Mouse (Mus musculus) heart, embryonic 14.5 days (tissue): Measurements from ENCODE around the gene L1td1. TPM values are rescaled to one million over a fixed set of nuclear protein-coding genes. Genes with fewer than 3 reads are reported as not detected.

Experiments
- ATAC-seq: fragments of 200-750 bp; cut with Nextera tagmentation; 2 replicates; pipeline ENCODE4 v1.8.0; 2017; ENCODE audit warnings: low read depth, moderate TSS enrichment; ENCODE audit not compliant: insufficient number of reproducible peaks, insufficient read depth, low FRiP score
- H3K27ac ChIP-seq, 2 experiments: fragments of 200-500 bp in 1 of 2; fragments of 300-500 bp in 1 of 2; sonication (generic) in 1 of 2; replicated peaks in 1 of 2; 2 replicates each; pipeline ENCODE4 v1.5.1; 2012 to 2014; ENCODE audit warnings: low read depth in 2 of 2, low read length in 2 of 2, control low read depth in 1 of 2, mild to moderate bottlenecking in 1 of 2, mixed read lengths in 1 of 2; ENCODE audit not compliant: control insufficient read depth in 1 of 2, insufficient read depth in 1 of 2
- H3K27me3 ChIP-seq: fragments of 300-500 bp; sonication (generic); 2 replicates; pipeline ENCODE4 v1.6.1; 2014; ENCODE audit warnings: mild to moderate bottlenecking, low read length, control low read depth; ENCODE audit not compliant: control insufficient read depth, insufficient read depth
- H3K36me3 ChIP-seq: fragments of 300-500 bp; sonication (generic); 2 replicates; pipeline ENCODE4 v1.6.1; 2014; ENCODE audit warnings: mild to moderate bottlenecking, control low read depth, low read length, mixed read lengths; ENCODE audit not compliant: control insufficient read depth, insufficient read depth
- H3K4me1 ChIP-seq, 2 experiments: fragments of 200-500 bp in 1 of 2; fragments of 300-500 bp in 1 of 2; sonication (generic) in 1 of 2; 2 replicates each; pipeline ENCODE4 v1.6.1; 2012 to 2014; ENCODE audit warnings: low read length in 2 of 2, control low read depth in 1 of 2, mixed read lengths in 1 of 2; ENCODE audit not compliant: control insufficient read depth in 2 of 2, insufficient read depth in 2 of 2
- H3K4me2 ChIP-seq: fragments of 300-500 bp; sonication (generic); 2 replicates; pipeline ENCODE4 v1.6.1; 2014; ENCODE audit warnings: mild to moderate bottlenecking, low read length
- H3K4me3 ChIP-seq, 2 experiments: fragments of 200-500 bp in 1 of 2; fragments of 300-500 bp in 1 of 2; sonication (generic) in 1 of 2; 2 replicates each; pipeline ENCODE4 v1.5.1; 2012 to 2014; ENCODE audit warnings: low read length in 2 of 2, mild to moderate bottlenecking in 2 of 2, control low read depth in 1 of 2, low read depth in 1 of 2, moderate library complexity in 1 of 2; ENCODE audit not compliant: control insufficient read depth in 1 of 2, insufficient read depth in 1 of 2
- H3K9ac ChIP-seq: fragments of 300-500 bp; sonication (generic); 2 replicates; pipeline ENCODE4 v1.6.1; 2014; ENCODE audit warnings: mild to moderate bottlenecking, low read length
- H3K9me3 ChIP-seq: fragments of 300-500 bp; sonication (generic); 2 replicates; pipeline ENCODE4 v1.6.1; 2016; ENCODE audit warnings: low read length, control low read depth; ENCODE audit not compliant: control insufficient read depth
- WGBS: fragments of 180-500 bp; shearing (Covaris S2); extraction: QIAGEN DNeasy Blood & Tissue Kit; methylation state at CpG from one replicate; pipeline ENCODE4 v1.1.7; 2014; 5-methylcytosine and 5-hydroxymethylcytosine counted together
- polyA plus RNA-seq: library from polyadenylated mRNA; unstranded; fragments of >200 nt; fragmentation: Nextera tagmentation; extraction: Ambion mirVana; gene quantifications from 2 replicates; pipeline ENCODE4 v1.2.1, GENCODE M21; 2014

L1td1 gene
- polyA plus RNA-seq, 1 experiment from 2014 or later = not detected

DNA sequence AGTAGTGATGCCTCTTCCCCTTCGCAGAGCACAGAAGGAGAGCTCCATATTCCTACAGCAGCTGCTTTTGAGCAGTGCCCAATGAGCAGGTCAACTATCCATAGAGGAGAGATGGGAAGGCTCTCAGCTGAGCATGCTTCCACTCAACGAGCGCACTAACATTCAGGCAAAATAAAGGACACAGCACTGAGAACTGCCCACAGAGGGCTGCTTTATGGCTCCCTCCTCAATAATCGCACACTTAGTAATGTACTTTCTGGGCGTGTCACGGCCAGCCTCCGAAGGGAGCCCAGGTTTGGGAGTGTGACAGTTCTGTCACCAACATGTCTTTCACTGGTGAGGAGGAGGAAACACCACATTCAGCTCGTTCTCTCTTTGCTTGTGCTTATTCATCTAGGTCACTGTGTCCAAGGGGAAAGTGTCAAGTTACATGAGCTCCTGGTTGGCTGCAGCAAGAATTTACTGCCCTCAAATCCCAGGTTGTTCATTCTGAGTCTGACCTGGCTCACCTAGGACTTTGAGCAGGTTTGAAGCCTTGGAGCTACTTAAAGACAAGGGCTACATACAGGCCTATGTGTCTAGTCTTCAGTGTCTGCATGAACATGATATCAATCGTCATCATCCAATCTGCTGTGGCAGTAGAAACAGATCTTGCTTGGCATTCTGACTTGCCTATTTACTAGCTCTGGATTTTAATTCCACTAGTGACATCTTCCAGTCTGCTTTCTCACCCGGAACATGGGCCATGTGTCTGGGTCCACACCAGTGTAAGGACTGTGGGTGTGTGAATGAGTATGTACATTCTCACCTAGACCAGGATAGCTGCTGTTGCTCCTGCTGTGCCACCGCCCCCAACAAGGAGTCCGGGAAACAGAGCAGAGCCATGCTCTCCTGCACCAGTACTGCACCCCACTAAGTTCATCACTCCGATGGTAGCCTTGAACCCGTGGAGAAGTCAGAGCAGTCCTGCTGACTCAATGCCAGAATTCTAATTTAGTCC lies 40.9 kb downstream of the L1td1 start:
- 62% methylated on average over 14 of the region's 14 CpGs for WGBS
- H3K9me3 ChIP-seq = peaks cover 5% of the 10 kb centered on the region; the same call in 1 of the 2 replicates

DNA sequence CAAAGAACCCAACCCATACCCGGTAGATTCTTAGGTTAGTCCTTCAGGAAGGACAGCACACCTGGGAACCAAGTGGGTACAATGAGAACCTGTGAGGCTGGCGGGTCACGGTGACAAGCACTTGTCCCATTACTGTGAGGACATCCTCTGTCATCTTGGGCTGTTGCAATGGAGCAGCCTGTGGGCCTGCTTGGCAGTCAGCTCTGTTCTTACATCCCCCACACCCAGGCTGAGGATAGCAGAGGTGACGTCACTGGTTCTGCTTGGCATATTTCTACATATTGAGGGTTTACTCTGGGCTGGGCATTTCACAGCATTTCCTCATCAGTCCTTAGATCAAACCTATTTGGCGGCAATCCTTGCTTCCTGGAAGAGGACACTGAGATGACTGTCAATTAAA lies 47.3 kb downstream of the L1td1 start:
- H3K4me2 ChIP-seq = no peak overlapping the region
- no peak for ATAC-seq
- no peaks in the 10 kb centered on the region for H3K36me3 ChIP-seq
- no peaks in the 10 kb centered on the region for H3K9me3 ChIP-seq
- H3K27ac ChIP-seq = no peak overlapping the region
- no peak overlapping the region for H3K9ac ChIP-seq
- WGBS = 78% methylated on average over 5 of the region's 5 CpGs
- H3K4me1 ChIP-seq = peaks cover 8 to 17% of the 10 kb centered on the region in 2 experiments
- peaks cover 6% of the 10 kb centered on the region; the same call in 1 of the 2 replicates for H3K27me3 ChIP-seq
- H3K4me3 ChIP-seq = no peak overlapping the region

More for the DNA sequence above, 40.9 kb downstream of the L1td1 start:
- no peak overlapping the region for H3K4me2 ChIP-seq
- H3K4me1 ChIP-seq = 0 out of 4 replicates have a peak, but pooled peaks cover 0 to 3% of the 10 kb centered on the region in 2 experiments
- H3K4me3 ChIP-seq = no peak overlapping the region
- H3K9ac ChIP-seq = no peak overlapping the region
- no peak for ATAC-seq
- no peak overlapping the region for H3K27ac ChIP-seq
- no peaks in the 10 kb centered on the region for H3K36me3 ChIP-seq
- H3K27me3 ChIP-seq = no peaks in the 10 kb centered on the region

DNA sequence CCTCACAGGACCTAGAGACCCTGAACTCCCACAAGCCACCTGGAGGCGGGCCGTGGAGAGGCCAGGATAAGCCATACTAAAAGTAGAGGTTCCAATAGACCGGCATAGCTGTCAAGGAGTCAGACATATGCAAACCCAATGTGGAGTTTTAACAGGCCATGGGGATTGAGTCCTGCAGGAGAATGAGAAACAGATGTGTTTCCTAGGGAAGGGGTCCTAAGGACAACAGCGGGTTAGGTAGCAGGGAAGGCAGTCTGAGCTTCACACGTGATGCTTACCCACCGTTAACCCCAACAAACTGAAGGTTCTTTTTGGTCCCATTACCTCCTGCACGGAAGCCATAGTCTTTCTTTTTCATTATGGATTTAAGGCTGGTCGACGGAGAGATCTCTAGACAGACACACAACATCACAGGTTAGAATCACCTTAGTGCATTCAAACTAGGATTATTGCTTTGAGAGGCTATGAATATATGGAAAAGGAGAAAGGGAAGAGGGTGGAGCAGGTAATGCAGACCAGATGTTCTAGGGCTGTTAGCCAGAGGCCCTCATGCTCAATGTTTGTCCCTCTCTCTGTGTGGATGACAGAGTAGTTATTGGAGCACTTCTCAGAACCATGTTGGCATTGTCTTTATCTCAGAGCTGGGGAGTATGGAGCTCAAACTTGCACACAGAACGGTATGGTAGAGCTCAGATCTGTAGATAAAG lies 50.3 kb downstream of the L1td1 start:
- ATAC-seq = no peak; the same call in 1 of the 2 replicates
- Histone ChIP-seq H3K36me3 (no peaks in the 10 kb centered on the region), H3K4me3 (no peak overlapping the region), H3K9me3 (no peaks in the 10 kb centered on the region), H3K27ac (no peak overlapping the region), H3K27me3 (peaks cover 17% of the 10 kb centered on the region), H3K4me2 (no peak overlapping the region), H3K9ac (no peak overlapping the region), H3K4me1 (peaks cover 10 to 17% of the 10 kb centered on the region in 2 experiments)
- WGBS = 79% methylated on average over 10 of the region's 10 CpGs

DNA sequence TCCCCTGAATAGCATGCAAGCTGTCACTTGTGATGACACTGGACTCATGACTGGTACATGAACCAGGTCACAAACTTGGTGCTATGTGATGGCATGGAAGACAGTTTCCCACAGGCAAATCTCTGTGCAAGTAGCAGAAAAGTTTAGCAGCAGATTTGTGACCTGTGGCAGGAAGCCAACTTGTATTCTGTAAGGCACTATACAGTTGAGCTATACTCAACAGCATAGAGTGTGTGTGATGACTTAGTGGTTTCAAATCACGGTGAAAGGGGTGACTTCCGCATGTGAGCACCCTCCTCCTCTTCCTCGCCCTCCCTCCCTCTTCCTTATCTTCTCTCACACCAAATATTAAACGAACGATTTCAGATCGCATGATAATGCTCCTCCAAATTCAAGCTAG lies 50.9 kb downstream of the L1td1 start:
- no peaks in the 10 kb centered on the region for H3K9me3 ChIP-seq
- H3K9ac ChIP-seq = no peak overlapping the region
- H3K27me3 ChIP-seq = peaks cover 17% of the 10 kb centered on the region
- no peak overlapping the region for H3K4me3 ChIP-seq
- H3K4me1 ChIP-seq = peaks cover 10 to 17% of the 10 kb centered on the region in 2 experiments
- WGBS = 54% methylated on average over 6 of the region's 6 CpGs
- H3K4me2 ChIP-seq = peak overlapping the region; percentile 50; the same call in 1 of the 2 replicates
- ATAC-seq = 0 out of 2 replicates have a peak, but pooled peaks have one; percentile 31
- H3K27ac ChIP-seq = no peak overlapping the region
- H3K36me3 ChIP-seq = no peaks in the 10 kb centered on the region

DNA sequence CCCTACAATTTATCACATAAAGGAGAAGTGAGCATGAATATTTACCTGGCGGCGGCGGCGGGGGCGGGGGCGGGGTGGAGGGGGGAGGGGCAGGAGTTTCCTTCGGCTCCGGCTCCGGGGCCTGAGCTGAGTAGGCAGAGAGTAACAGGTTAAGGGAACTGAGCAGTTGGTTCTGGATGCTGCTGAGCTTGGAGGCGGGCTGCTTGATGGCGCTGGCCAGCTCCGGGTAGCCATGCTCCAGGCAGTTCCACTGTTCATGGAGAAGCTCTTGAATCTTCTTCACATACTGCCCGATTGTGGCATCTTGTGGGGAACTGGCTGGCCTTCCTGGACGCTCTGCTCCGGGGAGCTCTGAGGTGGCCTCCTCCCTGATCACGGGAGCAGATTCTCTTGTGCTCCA lies 51.7 kb downstream of the L1td1 start:
- Histone ChIP-seq H3K27me3 (peaks cover 17% of the 10 kb centered on the region), H3K27ac (no peak overlapping the region), H3K4me3 (no peak overlapping the region), H3K4me1 (peaks cover 10 to 17% of the 10 kb centered on the region in 2 experiments), H3K4me2 (peak overlapping the region; percentile 50), H3K36me3 (no peaks in the 10 kb centered on the region), H3K9ac (no peak overlapping the region), H3K9me3 (no peaks in the 10 kb centered on the region)
- WGBS = 7% methylated on average over 16 of the region's 16 CpGs
- ATAC-seq = no peak

DNA sequence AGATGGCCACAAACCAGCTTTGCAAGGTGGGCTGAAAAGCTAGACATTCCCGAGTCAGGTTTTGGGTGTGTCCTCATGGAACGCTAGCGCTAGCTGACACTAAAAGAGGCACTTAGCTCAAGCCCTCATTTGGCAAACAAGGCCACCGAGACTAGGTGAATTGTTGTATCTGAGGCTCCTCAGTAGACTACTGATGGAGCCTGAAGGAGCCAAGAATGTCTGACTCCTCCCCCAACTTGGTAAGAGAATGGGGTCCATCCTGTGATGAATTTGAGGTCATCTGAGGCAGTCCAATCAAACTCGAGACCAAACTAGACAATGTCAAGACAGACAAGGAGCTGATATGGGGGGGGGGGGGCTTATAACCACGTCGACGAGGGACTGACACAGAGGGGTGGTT lies 59.3 kb downstream of the L1td1 start:
- Histone ChIP-seq H3K9ac (no peak overlapping the region), H3K27me3 (no peaks in the 10 kb centered on the region), H3K4me2 (no peak overlapping the region), H3K4me1 (peaks cover 3% of the 10 kb centered on the region in 2 experiments; a peak in 3 of 4 replicates), H3K4me3 (no peak overlapping the region), H3K9me3 (no peaks in the 10 kb centered on the region), H3K27ac (no peak overlapping the region), H3K36me3 (no peaks in the 10 kb centered on the region)
- no peak for ATAC-seq
- WGBS = 44% methylated on average over 8 of the region's 8 CpGs

DNA sequence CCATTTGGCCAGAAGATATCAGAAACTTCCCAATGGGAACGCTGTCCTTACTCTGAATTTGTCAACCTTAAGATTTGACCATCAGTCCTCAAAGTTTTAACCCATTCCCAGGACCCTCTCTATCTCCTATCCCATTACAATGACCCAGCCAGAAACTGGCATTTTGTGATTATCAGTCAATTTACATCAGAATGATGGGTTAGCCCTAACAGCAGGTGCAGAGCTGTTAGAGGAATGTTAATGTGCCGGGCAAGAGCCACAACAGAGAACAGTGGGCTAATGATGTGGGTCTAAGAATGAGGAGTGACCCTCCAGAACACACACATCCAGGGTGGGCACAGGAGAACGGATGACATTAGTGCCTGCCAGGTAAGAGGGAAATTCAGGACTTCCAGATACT lies 59.7 kb downstream of the L1td1 start:
- WGBS = 48% methylated on average over 3 of the region's 3 CpGs
- H3K27ac ChIP-seq = no peak overlapping the region

More for the DNA sequence above, 59.7 kb downstream of the L1td1 start:
- Histone ChIP-seq H3K27me3 (no peaks in the 10 kb centered on the region), H3K4me1 (peaks cover 3% of the 10 kb centered on the region in 2 experiments; a peak in 3 of 4 replicates), H3K36me3 (no peaks in the 10 kb centered on the region), H3K4me2 (no peak overlapping the region), H3K9ac (no peak overlapping the region), H3K4me3 (no peak overlapping the region), H3K9me3 (no peaks in the 10 kb centered on the region)
- no peak for ATAC-seq
